Mouse (Mus musculus) ovary, adult 10 weeks (tissue): Measurements from ENCODE around the gene Mier2. TPM values are rescaled to one million over a fixed set of nuclear protein-coding genes. Genes with fewer than 3 reads are reported as not detected.

Experiments used
- polyA plus RNA-seq: library from polyadenylated mRNA; stranded (reverse); fragments of 350-450 nt; fragmentation: Illumina TruSeq; extraction: RNeasy Lipid Tissue Mini Kit (QIAGEN cat#74804); gene quantifications from one replicate; pipeline ENCODE4 v1.2.3, GENCODE M21; 2014

The Mier2 gene
- polyA plus RNA-seq: not detected

DNA sequence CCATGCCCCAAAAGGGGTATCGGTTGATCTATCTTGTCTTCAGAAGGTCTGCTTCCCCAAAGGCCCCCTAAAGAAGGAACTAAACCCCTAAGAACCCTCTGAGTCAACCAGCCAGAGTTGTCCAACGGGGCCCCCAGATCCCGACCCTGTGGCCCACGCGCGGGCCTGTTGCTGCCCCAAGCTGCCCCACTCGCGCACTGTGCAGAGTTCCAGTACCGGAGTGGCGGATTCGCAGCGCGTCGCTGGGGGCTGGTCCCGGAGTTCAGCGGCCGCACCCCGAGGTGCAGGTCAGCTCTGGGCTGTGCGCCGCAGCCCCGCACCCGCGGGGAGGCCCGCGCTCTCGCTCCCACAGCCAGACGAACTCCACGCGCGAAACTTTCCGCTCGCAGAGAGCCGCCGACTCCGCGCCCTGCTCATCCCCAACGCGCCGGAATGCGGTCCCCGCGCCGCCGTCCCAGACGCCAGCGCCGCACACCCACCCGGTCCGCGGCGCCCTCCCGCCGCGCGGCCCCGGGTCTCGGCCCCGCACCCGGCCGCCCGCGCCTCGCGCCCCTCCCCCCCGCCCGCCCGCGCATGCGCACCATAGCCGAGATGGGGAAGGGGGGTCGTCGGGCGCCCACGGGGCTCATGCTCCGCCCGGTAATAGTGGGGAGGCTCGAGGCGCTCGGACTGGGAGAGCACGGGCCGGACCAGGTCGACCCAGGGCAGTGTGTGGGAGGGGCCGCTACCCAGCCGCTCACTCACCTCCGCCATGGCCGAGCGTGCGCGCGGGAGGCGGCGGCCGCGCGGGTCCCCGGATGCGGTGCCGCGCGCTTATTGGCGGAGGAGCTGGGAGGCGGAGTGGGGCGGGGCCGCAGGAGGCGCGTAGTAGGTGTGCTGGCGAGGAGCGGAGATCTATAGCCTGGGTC is at the start of gene Mier2:
Gene Mier2, minus strand, starts transcription at position 870 of the 908 bp plus-strand sequence.

DNA sequence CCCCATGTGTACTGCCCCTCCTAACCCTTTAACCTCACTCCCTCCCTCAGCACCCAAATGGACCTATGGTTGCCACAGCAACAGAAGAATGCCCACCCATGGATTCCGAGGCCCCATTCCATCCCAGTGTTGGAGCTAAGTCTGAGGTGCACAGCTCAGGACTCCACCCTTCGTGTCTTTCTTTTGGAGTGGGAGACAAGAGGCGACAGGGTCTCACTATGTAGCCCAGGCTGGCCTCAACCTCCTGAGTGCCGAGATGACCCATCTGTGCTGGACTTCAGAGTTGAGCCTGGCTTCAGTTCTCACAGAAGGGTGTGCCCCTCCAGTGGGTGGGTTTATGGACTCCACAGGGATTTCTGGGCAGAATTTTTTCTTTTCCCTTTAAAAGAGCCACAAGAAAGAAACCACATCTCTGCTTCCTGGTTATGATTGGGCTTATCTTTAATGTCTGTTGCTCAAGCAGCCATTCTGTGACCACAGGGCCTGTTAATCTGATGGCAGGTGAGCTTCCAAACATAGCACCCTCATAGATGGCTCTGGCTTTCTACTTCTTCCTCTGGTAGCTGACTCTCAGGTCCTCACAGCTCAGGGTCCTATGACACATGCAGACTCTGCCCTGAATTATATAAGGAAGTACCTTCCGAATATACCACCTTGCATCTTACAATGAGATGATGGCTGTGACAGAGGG is 32.2 kb upstream of the Mier2 start, which contains the start of gene Theg:
Gene Theg, minus strand, starts transcription at position 271 of the 691 bp plus-strand sequence.

DNA sequence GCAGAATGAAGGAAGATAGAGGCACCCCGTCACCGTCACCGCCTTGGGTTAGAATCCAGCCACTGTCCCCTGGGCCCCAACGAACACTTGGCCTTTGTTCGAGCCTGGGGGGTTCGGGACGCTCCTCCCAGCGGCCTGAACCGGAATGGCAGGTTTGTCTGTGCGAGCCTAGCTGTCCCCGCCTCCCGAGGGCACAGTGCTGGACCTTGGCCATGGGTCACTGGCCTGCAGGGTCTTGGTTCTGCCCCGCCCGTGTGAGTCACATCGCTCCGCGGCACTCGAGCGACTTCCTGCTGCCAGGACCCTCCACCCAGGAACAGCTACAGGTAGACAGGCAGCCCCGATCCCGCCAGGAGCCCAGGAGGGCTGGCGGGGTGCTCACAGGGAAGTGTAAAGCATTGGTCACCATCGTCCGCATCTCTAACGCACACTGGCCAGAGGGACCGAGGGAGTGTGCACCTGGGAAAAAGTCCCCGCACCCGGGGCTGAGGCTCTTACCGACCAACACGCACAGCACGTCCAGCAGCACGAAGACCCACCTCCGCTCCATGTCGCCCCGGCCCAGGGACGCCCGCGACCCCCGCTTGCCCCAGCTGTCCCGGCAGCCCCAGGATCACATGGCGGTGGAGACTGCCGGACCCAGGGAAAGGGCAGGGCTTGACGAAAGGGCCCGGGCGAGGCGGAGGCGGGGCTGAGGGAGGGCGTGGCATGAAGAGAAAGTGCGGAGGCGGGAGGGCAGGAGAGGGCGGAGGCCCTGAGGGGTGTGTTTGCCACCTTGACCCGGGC is 21.7 kb downstream of the Mier2 start, which contains the start of gene Plpp2:
Gene Plpp2, minus strand, starts transcription at position 671 of the 786 bp plus-strand sequence.

Other genes with a start within 250 kb of the Mier2 start
- not detected for gene Vmn2r82, start 198.7 kb downstream of the Mier2 start, polyA plus RNA-seq
- gene Vmn2r83, start 86.5 kb downstream of the Mier2 start, polyA plus RNA-seq: not detected
- gene Plpp2, start 21.4 kb downstream of the Mier2 start, polyA plus RNA-seq: 1.3 TPM
- gene Theg, start 32.1 kb upstream of the Mier2 start, polyA plus RNA-seq: not detected
- not detected for gene C2cd4c, start 58.8 kb upstream of the Mier2 start, polyA plus RNA-seq
- gene Shc2, start 82.7 kb upstream of the Mier2 start, polyA plus RNA-seq: 1.7 TPM
- gene Odf3l2, start 90.5 kb upstream of the Mier2 start, polyA plus RNA-seq: not detected
- gene Madcam1, start 109.4 kb upstream of the Mier2 start, polyA plus RNA-seq: not detected
- not detected for gene Tpgs1, start 114.2 kb upstream of the Mier2 start, polyA plus RNA-seq
- not detected for gene Cdc34, start 127.0 kb upstream of the Mier2 start, polyA plus RNA-seq
- not detected for gene Gzmm, start 133.8 kb upstream of the Mier2 start, polyA plus RNA-seq
- gene Bsg, start 149.3 kb upstream of the Mier2 start, polyA plus RNA-seq: 239 TPM
- 0.20 TPM for gene Hcn2, start 161.4 kb upstream of the Mier2 start, polyA plus RNA-seq
- gene Polrmt, start 191.4 kb upstream of the Mier2 start, polyA plus RNA-seq: not detected
- gene Fgf22, start 199.9 kb upstream of the Mier2 start, polyA plus RNA-seq: not detected
- 0.29 TPM for gene Rnf126, start 211.8 kb upstream of the Mier2 start, polyA plus RNA-seq
- 1.2 TPM for gene Fstl3, start 222.1 kb upstream of the Mier2 start, polyA plus RNA-seq
- not detected for gene Prss57, start 235.8 kb upstream of the Mier2 start, polyA plus RNA-seq
- 0.77 TPM for gene Palm, start 238.4 kb upstream of the Mier2 start, polyA plus RNA-seq